Mouse (Mus musculus): Measurements from ENCODE around the gene P2rx2. TPM values are rescaled to one million over a fixed set of nuclear protein-coding genes. Genes with fewer than 3 reads are reported as not detected.

Gene P2rx2
- total RNA-seq, 2 experiments from 2014 or later = not detected

DNA sequence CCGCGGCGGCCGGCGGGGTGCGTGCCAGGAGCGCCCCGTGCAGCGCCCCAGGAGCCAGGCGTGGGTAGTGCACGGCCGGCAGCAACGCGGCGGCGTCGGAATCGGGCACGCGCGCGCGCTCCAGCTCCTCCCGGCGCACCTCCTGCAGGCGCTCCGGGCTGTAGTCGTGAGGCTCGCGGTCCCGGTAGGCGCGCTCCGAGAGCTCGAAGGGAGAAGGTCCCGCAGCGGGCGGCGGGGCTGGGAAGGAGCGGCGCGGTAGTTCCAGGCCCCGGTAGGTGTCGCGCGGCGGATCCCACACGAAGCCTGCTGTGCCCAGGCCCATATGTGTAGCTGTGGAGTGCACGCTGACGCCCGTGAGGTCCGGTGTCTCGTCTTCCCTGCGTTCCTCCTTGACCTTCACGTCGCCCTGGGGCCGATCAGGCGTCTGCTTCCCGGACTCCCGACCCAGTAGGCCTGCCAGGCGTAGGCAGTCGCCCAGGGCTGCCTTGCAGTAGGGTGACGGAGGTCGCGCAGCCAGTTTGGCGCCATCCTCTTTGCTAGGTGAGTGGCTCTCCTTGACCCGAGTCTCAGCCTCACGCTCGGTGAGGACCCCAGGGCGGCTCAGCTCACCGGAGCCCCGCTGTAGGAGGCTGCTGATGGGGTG lies 20.3 kb upstream of the P2rx2 start:
- Histone ChIP-seq H3K4me3 (peak overlapping the region; percentile 56), H3K27ac (peak overlapping the region; percentile 80)
- TF ChIP-seq CTCF (conservative IDR thresholded peaks at IDR 0.05) = peak; percentile 75
- peak; percentile 66 to 77 for DNase-seq (ENCODE audit: low spot score in 2 of 2)

DNA sequence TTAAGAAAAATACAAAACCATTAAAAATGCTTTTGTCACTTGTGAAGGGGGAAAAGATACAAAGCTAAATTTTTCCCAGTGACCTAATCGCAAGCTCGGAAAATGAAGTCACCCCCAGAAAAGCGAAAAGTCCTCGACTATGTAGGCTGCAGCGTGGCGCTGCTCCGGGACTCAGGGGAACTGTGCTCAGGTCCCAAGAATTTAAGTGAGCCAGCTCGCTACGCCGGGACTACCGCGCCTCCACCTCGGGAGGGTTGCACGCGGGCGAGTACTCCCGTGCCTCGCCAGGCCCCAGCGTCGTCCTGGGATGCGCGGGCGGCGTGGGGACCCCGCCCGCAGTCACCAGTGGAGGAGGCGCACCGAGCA lies 19.8 kb upstream of the P2rx2 start:
- no peak for TF ChIP-seq CTCF (conservative IDR thresholded peaks at IDR 0.05)
- DNase-seq (ENCODE audit: low spot score in 2 of 2) = no peak
- H3K4me3 ChIP-seq = peak overlapping the region; percentile 56
- peak overlapping the region; percentile 80 for H3K27ac ChIP-seq

GRCm38 (mm10) chr5:110361465-110361864 lies 18.5 kb upstream of the P2rx2 start:
- no peak overlapping the region for H3K27ac ChIP-seq
- no peak for TF ChIP-seq CTCF (conservative IDR thresholded peaks at IDR 0.05)
- no peak overlapping the region for H3K4me3 ChIP-seq
- no peak for DNase-seq (ENCODE audit: low spot score in 2 of 2)

DNA sequence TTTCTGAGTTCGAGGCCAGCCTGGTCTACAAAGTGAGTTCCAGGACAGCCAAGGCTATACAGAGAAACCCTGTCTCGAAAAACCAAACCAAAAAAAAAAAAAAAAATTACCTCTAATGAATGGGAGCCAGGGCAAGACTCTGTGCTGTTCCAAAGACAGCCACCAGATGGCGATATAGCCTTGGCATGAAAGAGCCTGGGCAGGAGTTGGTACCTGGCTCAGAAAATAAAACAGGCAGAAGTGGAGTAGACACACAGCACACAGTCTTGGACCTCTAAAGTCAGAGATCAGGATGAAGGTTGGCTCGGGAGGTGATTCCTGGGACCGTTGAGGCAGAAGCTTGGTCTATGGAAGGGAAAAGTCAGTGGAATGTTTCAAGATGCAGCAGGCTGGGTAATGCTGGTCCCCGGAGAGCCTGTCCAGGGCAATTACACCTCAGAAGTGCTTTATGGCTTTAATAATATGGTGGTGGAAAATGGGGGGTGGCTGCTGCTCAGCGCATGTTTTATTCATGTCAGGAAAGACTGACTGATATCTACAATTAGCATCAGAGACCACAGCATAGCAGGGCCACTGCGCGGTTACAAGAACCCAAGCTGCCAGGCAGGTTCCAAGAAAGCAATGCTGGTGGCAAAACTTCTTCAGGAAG lies 14.6 kb upstream of the P2rx2 start:
- no peak overlapping the region for H3K4me3 ChIP-seq
- peak; percentile 87 for TF ChIP-seq CTCF (conservative IDR thresholded peaks at IDR 0.05)
- H3K27ac ChIP-seq = no peak overlapping the region
- peak; percentile 76 to 89 for DNase-seq (ENCODE audit: low spot score in 2 of 2)

GRCm38 (mm10) chr5:110354716-110355115 lies 11.7 kb upstream of the P2rx2 start:
- peak; percentile 80 for TF ChIP-seq CTCF (conservative IDR thresholded peaks at IDR 0.05)
- H3K4me3 ChIP-seq = no peak overlapping the region
- H3K27ac ChIP-seq = no peak overlapping the region
- DNase-seq (ENCODE audit: low spot score in 2 of 2) = no peak

GRCm38 (mm10) chr5:110347006-110347405 lies 4.0 kb upstream of the P2rx2 start:
- Histone ChIP-seq H3K27ac (no peak overlapping the region), H3K4me3 (no peak overlapping the region)
- TF ChIP-seq CTCF (conservative IDR thresholded peaks at IDR 0.05) = no peak
- DNase-seq (ENCODE audit: low spot score in 2 of 2) = no peak

DNA sequence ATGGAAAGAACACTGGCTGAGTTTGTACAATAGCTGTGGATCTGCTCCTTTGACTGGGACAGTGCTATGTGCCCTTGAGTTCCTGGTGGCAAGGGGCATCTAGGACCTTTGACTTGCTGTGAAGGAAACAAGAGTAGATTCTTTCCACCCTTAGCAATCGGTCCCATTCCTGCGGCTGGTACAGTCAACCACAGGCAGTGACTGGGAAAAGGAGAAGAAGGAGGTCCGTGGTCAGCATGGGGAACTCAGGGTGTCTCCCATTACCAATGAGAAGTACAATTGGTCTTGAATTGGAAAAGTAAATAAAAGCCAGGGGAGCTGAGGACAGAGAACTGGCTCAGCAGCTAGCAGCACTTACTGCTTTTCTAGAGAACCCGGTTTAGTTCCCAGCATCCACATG lies 2.5 kb upstream of the P2rx2 start:
- no peak overlapping the region for H3K27ac ChIP-seq
- no peak for DNase-seq (ENCODE audit: low spot score in 2 of 2)
- no peak for TF ChIP-seq CTCF (conservative IDR thresholded peaks at IDR 0.05)
- no peak overlapping the region for H3K4me3 ChIP-seq

DNA sequence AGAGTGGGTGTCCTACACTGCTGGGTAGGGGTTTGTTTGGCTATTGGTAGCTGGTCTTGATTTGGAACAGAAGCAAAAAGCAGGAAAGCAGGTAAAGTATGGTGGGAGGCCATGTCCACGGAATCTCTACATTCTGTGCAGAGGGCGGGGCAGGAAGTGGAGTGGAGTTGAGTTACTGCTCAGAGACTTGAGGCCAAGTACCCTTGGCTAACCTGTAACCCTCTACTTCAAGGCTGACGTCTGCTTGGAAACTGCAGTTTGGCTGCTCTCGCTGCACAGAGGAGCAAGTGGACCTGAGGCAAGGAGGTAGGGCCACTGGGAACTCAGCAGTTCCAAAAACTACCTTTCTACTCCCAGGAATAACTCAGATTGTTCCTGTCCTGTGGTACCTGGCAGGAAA lies 1.5 kb upstream of the P2rx2 start, which contains the start of gene Lrcol1:
Gene Lrcol1, plus strand, starts transcription at position 207 of the 400 bp plus-strand sequence.
- no peak for TF ChIP-seq CTCF (conservative IDR thresholded peaks at IDR 0.05)

DNA sequence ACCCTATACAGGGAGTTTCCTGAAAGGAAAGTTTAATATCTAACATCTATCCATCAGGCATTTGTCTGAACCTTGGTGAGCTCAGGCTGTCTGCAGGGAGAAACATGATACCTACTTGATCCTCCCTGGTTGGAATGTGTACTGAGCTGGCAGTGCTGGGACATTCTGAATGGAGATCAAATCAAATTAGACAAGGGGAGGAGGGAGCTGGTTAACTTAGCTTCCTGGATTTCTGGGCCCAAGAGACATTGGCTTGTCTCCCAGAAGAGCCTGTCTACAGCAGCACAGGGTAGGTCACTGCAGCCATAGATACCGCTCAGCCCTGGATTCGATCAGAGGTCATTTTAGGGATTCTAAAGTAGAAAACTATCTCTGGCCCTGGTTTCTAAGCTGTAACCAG lies 4.2 kb downstream of the P2rx2 start:
- no peak overlapping the region for H3K4me3 ChIP-seq
- no peak overlapping the region for H3K27ac ChIP-seq
- no peak for DNase-seq (ENCODE audit: low spot score in 2 of 2)
- no peak for TF ChIP-seq CTCF (conservative IDR thresholded peaks at IDR 0.05)

More for the DNA sequence above, 1.5 kb upstream of the P2rx2 start, which contains the start of gene Lrcol1:
- Histone ChIP-seq H3K27ac (no peak within 1 kb of the TSS), H3K4me3 (no peak within 1 kb of the TSS)
- no peak for DNase-seq (ENCODE audit: low spot score in 2 of 2)

DNA sequence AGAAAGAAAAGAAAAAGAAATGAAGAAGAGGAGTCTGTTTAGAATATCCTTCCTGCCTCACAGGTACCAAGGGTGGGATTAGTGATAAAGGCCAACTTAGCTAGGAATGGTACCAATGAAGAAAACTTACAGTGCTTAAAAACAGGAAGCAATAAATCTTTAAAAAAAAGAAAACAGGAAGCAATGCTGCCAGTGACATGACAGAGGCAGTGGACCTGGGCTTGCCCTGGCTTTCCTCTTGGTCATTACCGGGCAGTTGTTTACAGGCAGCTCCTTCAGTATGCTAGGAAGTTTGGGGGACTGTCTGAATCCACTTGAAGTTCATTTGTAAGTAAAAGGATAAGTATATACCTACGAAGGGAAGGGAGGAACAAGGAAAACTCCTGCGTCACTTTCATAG lies 12.5 kb downstream of the P2rx2 start:
- no peak overlapping the region for H3K4me3 ChIP-seq
- DNase-seq (ENCODE audit: low spot score in 2 of 2) = no peak
- no peak overlapping the region for H3K27ac ChIP-seq
- TF ChIP-seq CTCF (conservative IDR thresholded peaks at IDR 0.05) = no peak

DNA sequence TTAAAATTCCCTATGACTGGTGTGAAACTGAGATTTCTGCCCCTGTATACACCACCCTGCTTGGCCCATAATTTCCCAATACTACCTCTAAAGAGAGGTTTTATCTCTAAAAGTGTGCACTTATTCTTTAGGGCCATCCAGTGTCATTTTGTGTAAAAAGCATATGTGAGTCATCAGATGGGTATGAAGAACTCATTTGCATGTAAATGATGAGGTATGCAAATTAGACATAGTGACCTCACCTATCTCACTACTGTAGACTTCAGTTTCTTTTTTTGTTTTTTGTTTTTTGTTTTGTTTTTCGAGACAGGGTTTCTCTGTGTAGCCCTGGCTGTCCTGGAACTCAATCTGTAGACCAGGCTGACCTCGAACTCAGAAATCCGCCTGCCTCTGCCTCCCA lies 29.9 kb downstream of the P2rx2 start:
- TF ChIP-seq CTCF (conservative IDR thresholded peaks at IDR 0.05) = no peak
- Histone ChIP-seq H3K4me3 (no peak overlapping the region), H3K27ac (no peak overlapping the region)
- no peak for DNase-seq (ENCODE audit: low spot score in 2 of 2)

GRCm38 (mm10) chr5:110308861-110309260 lies 34.2 kb downstream of the P2rx2 start:
- no peak for DNase-seq (ENCODE audit: low spot score in 2 of 2)
- no peak for TF ChIP-seq CTCF (conservative IDR thresholded peaks at IDR 0.05)
- Histone ChIP-seq H3K27ac (no peak overlapping the region), H3K4me3 (no peak overlapping the region)

DNA sequence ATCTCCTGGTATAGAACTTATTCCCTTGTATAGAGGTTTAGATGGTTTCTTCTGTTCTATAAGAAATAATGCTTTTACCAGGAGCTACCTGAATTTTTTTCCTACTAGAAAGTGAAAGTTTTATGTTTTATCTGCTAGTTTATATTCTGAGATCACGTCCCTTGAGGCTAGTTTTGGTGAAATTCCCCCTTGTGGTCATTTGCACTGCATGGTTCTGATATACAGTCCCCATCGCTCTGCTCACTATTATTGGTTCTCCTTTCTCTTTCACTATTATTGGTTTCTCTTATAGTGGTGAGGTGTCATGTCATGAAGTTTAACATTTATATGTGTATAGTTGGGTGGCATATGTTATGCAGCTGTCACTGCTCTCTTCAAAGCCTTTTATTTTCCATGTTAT lies 42.4 kb downstream of the P2rx2 start:
- no peak for TF ChIP-seq CTCF (conservative IDR thresholded peaks at IDR 0.05)
- Histone ChIP-seq H3K4me3 (no peak overlapping the region), H3K27ac (no peak overlapping the region)
- no peak for DNase-seq (ENCODE audit: low spot score in 2 of 2)

- Histone ChIP-seq H3K27ac (no peak overlapping the region), H3K4me3 (no peak overlapping the region)
- TF ChIP-seq CTCF (conservative IDR thresholded peaks at IDR 0.05) = no peak
- no peak for DNase-seq (ENCODE audit: low spot score in 2 of 2)
Observed at GRCm38 (mm10) chr5:110296637-110297036, 46.4 kb downstream of the P2rx2 start.
